Mouse (Mus musculus) gastrocnemius, postnatal 4 days (tissue): ENCODE data around the gene Apoc1. TPM values are rescaled to one million over a fixed set of nuclear protein-coding genes. Genes with fewer than 3 reads are reported as not detected.

Source experiments
- DNase-seq, 2 experiments: peaks; one replicate each; pipeline ENCODE4 v3.0.0; 2021 to 2022; ENCODE audit warnings: low spot score in 2 of 2, mixed read lengths in 2 of 2
- total RNA-seq, 2 experiments: library from RNA; stranded (reverse); gene quantifications; 2 replicates each; pipeline ENCODE4 v1.2.3; 2021

Gene Apoc1
- total RNA-seq, 2 experiments from 2014 or later: 1.7 to 14.7 TPM

- DNase-seq: no peak
These were observed 18.2 kb upstream of the Apoc1 start for GRCm38 (mm10) chr7:19710650-19711049.

- DNase-seq: no peak
These were observed 12.8 kb upstream of the Apoc1 start for GRCm38 (mm10) chr7:19705271-19705670.

GRCm38 (mm10) chr7:19704475-19704874 is 12.0 kb upstream of the Apoc1 start:
- DNase-seq: no peak

GRCm38 (mm10) chr7:19702859-19703555 is 10.5 kb upstream of the Apoc1 start:
- DNase-seq: no peak

GRCm38 (mm10) chr7:19701069-19701761 is 8.8 kb upstream of the Apoc1 start:
- DNase-seq: peak in 1 of 2 experiments; percentile 73

GRCm38 (mm10) chr7:19700299-19701068 is 8.0 kb upstream of the Apoc1 start:
- DNase-seq: no peak

GRCm38 (mm10) chr7:19699827-19700148 is 7.3 kb upstream of the Apoc1 start:
- no peak for DNase-seq

- peak in 1 of 2 experiments; percentile 34 for DNase-seq
These were observed 6.7 kb upstream of the Apoc1 start, which contains the start of gene Apoe for GRCm38 (mm10) chr7:19698907-19699826. Apoe (minus strand) TSS chr7:19699188.

GRCm38 (mm10) chr7:19697949-19698906 is 5.8 kb upstream of the Apoc1 start:
- no peak for DNase-seq

GRCm38 (mm10) chr7:19696336-19696873 is 3.9 kb upstream of the Apoc1 start:
- DNase-seq: no peak

- DNase-seq: no peak
These were observed 3.4 kb upstream of the Apoc1 start for GRCm38 (mm10) chr7:19695881-19696280.

- DNase-seq: no peak
These were observed 2.7 kb upstream of the Apoc1 start for GRCm38 (mm10) chr7:19695213-19695594.

GRCm38 (mm10) chr7:19694336-19695212 is 2.1 kb upstream of the Apoc1 start:
- DNase-seq: no peak

- DNase-seq: peak in 1 of 2 experiments; percentile 34
These were observed 961 bp upstream of the Apoc1 start for GRCm38 (mm10) chr7:19693421-19693820.

- no peak for DNase-seq
These were observed 1.0 kb downstream of the Apoc1 start for GRCm38 (mm10) chr7:19691434-19691833.

- no peak for DNase-seq
These were observed 1.6 kb downstream of the Apoc1 start for GRCm38 (mm10) chr7:19690845-19691244.

- no peak for DNase-seq
These were observed 3.8 kb downstream of the Apoc1 start for GRCm38 (mm10) chr7:19688611-19689010.

- no peak for DNase-seq
These were observed 4.4 kb downstream of the Apoc1 start for GRCm38 (mm10) chr7:19688101-19688500.
